Mouse (Mus musculus) thymus, postnatal 10 days (tissue): Measurements from ENCODE around the gene 2810408A11Rik.

Experiments
- DNase-seq, 2 experiments: peaks; one replicate each; pipeline ENCODE4 v3.0.0; 2021; ENCODE audit warnings: low spot score in 2 of 2

Gene 2810408A11Rik

DNA sequence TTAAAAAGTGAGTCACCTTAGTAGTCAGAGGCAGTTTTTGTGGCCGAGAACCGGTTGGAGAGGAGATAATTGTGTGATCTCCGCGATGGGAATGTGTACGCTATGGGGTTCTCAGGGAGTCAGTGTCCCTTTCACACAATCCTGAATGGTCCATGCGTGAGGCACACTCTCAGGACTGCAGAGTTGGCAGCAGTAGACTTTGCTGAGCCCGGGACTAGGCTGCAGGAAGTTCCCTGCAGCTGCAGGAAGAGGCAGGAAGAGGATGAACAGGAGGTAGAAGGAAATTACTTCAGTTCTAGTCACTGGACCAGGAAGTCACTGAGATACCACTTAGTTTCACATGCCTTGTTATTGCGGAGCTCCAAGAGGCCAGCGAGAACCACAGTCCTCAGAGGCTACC, 51.7 kb downstream of the 2810408A11Rik start:
- DNase-seq = no peak

GRCm38 (mm10) chr11:69848021-69848420, 52.8 kb downstream of the 2810408A11Rik start:
- no peak for DNase-seq
